Mouse (Mus musculus) midbrain, postnatal 0 days (tissue): ENCODE data around the gene Acnat2. TPM values are rescaled to one million over a fixed set of nuclear protein-coding genes. Genes with fewer than 3 reads are reported as not detected.
"Not testable (repeated sequence)": the region's sequence is repeated elsewhere in the genome, so short reads cannot be mapped to it uniquely, and the experiment has no call there.

ENCODE experiments used
- ATAC-seq: fragments of 200-750 bp; cut with Nextera tagmentation; 2 replicates; pipeline ENCODE4 v1.8.0; 2017; ENCODE audit warnings: moderate number of reproducible peaks, mild to moderate bottlenecking, moderate TSS enrichment, moderate library complexity; ENCODE audit not compliant: low FRiP score
- DNase-seq: peaks from one replicate; pipeline ENCODE4 v3.0.0-alpha.2; 2015; ENCODE audit warnings: low spot score
- H3K27ac ChIP-seq: fragments of 300-500 bp; sonication (generic); 2 replicates; pipeline ENCODE4 v1.5.1; 2014; ENCODE audit warnings: low read depth, mild to moderate bottlenecking, low read length, mixed read lengths
- H3K27me3 ChIP-seq: fragments of 300-500 bp; sonication (generic); 2 replicates; pipeline ENCODE4 v1.6.1; 2014; ENCODE audit warnings: low read length, control low read depth, mixed read lengths; ENCODE audit not compliant: insufficient read depth
- H3K36me3 ChIP-seq: fragments of 300-500 bp; sonication (generic); 2 replicates; pipeline ENCODE4 v1.6.1; 2014; ENCODE audit warnings: low read length, control low read depth, mixed read lengths; ENCODE audit not compliant: insufficient read depth
- H3K4me1 ChIP-seq: fragments of 300-500 bp; sonication (generic); 2 replicates; pipeline ENCODE4 v1.6.1; 2014; ENCODE audit warnings: mild to moderate bottlenecking, control low read depth, antibody characterized with exemption, low read length, mixed read lengths; ENCODE audit not compliant: insufficient read depth
- H3K4me2 ChIP-seq: fragments of 300-500 bp; sonication (generic); 2 replicates; pipeline ENCODE4 v1.6.1; 2014; ENCODE audit warnings: low read depth, mild to moderate bottlenecking, low read length, mixed read lengths; ENCODE audit not compliant: poor library complexity, severe bottlenecking
- H3K4me3 ChIP-seq: fragments of 300-500 bp; sonication (generic); 2 replicates; pipeline ENCODE4 v1.5.1; 2014; ENCODE audit warnings: low read depth, mild to moderate bottlenecking, low read length, moderate library complexity
- H3K9ac ChIP-seq: fragments of 300-500 bp; sonication (generic); replicated peaks from 2 replicates; pipeline ENCODE4 v1.6.1; 2014; ENCODE audit warnings: mild to moderate bottlenecking, low read length, moderate library complexity, mixed read lengths; ENCODE audit not compliant: poor library complexity, severe bottlenecking
- H3K9me3 ChIP-seq: fragments of 300-500 bp; sonication (generic); 2 replicates; pipeline ENCODE4 v1.6.1; 2016; ENCODE audit warnings: low read length, control low read depth
- CTCF ChIP-seq: IDR thresholded peaks from 2 replicates; pipeline ENCODE4 v1.5.1; 2016; ENCODE audit warnings: antibody characterized with exemption, mild to moderate bottlenecking
- WGBS: fragments of 180-500 bp; shearing (Covaris S2); extraction: QIAGEN DNeasy Blood & Tissue Kit; methylation state at CpG from one replicate; pipeline ENCODE4 v1.1.7; 2014; 5-methylcytosine and 5-hydroxymethylcytosine counted together
- polyA plus RNA-seq: library from polyadenylated mRNA; unstranded; fragments of >200 nt; fragmentation: Nextera tagmentation; extraction: Ambion mirVana; gene quantifications from 2 replicates; pipeline ENCODE4 v1.2.1, GENCODE M21; 2015
- total RNA-seq: library from RNA; depleted of rRNA; stranded (reverse); fragments of >200 nt; gene quantifications from 2 replicates; pipeline ENCODE4 v1.2.3, GENCODE M21; 2014; rRNA removed

Gene Acnat2
- total RNA-seq (not detected in 2 replicates), polyA plus RNA-seq (not detected in 2 replicates)

DNA sequence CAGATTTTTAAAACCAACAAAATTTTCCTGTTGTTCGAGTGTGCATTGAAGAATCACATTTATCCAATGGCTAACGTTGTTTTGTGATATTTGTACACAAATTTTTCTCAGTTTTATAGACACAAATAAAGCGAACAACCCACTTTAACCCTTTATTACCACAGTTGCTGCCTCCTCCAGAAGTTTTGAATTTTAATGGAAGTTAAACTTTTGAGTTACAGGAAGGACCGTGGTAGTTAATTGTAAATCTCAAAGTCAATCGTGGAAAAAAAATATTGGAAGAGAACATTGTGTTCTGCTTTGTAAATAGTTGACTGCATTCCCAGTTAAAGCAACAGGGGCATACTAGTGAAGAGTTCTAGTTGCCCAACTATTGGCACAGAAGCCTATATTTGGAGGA, at the start of gene Acnat2:
Gene Acnat2 (minus strand): TSS at position 195 of the 400 bp plus-strand sequence.
- 87% methylated on average over 5 of the region's 5 CpGs for WGBS
- not testable (repeated sequence) for DNase-seq

GRCm38 (mm10) chr4:49456171-49456570, 48.2 kb upstream of the Acnat2 start:
- H3K4me3 ChIP-seq, result no peak overlapping the region
- no peaks in the 10 kb centered on the region for H3K4me1 ChIP-seq
- H3K36me3 ChIP-seq, result no peaks in the 10 kb centered on the region
- no peak overlapping the region for H3K27ac ChIP-seq
- no peak overlapping the region for H3K9ac ChIP-seq
- DNase-seq, result no peak
- TF ChIP-seq CTCF, result no peak
- WGBS, result 69% methylated on average over 2 of the region's 2 CpGs
- H3K4me2 ChIP-seq, result no peak overlapping the region
- H3K27me3 ChIP-seq, result no peaks in the 10 kb centered on the region
- no peaks in the 10 kb centered on the region for H3K9me3 ChIP-seq
- no peak for ATAC-seq

More for the DNA sequence above, at the start of gene Acnat2:
- H3K4me1 ChIP-seq, ATAC-seq, H3K36me3 ChIP-seq, H3K4me2 ChIP-seq, H3K4me3 ChIP-seq, H3K27ac ChIP-seq, H3K9ac ChIP-seq, H3K27me3 ChIP-seq, H3K9me3 ChIP-seq: not testable (repeated sequence)

GRCm38 (mm10) chr4:49451848-49452551, 44.0 kb upstream of the Acnat2 start:
- 75% methylated on average over 1 of the region's 1 CpGs for WGBS

GRCm38 (mm10) chr4:49451133-49451847, 43.3 kb upstream of the Acnat2 start:
- WGBS, result no CpG with 5 or more reads among the region's 1 CpGs
- H3K4me1 ChIP-seq, DNase-seq, H3K9me3 ChIP-seq, H3K9ac ChIP-seq, H3K4me2 ChIP-seq, H3K36me3 ChIP-seq, H3K27ac ChIP-seq, ATAC-seq, H3K4me3 ChIP-seq, H3K27me3 ChIP-seq: not testable (repeated sequence)

More at GRCm38 (mm10) chr4:49451848-49452551, 44.0 kb upstream of the Acnat2 start:
- no peaks in the 10 kb centered on the region for H3K4me1 ChIP-seq
- no peaks in the 10 kb centered on the region for H3K27me3 ChIP-seq
- DNase-seq, result no peak
- no peaks in the 10 kb centered on the region for H3K36me3 ChIP-seq
- H3K9ac ChIP-seq, result no peak overlapping the region
- no peaks in the 10 kb centered on the region for H3K9me3 ChIP-seq
- no peak for TF ChIP-seq CTCF
- no peak overlapping the region for H3K4me3 ChIP-seq
- no peak for ATAC-seq
- no peak overlapping the region for H3K27ac ChIP-seq
- no peak overlapping the region for H3K4me2 ChIP-seq

GRCm38 (mm10) chr4:49436968-49437367, 29.0 kb upstream of the Acnat2 start:
- WGBS, result 96% methylated on average over 3 of the region's 3 CpGs
- not testable (repeated sequence) for H3K4me3 ChIP-seq, H3K4me1 ChIP-seq, ATAC-seq, H3K36me3 ChIP-seq, DNase-seq, H3K9me3 ChIP-seq, H3K27me3 ChIP-seq, H3K27ac ChIP-seq, H3K4me2 ChIP-seq, H3K9ac ChIP-seq

DNA sequence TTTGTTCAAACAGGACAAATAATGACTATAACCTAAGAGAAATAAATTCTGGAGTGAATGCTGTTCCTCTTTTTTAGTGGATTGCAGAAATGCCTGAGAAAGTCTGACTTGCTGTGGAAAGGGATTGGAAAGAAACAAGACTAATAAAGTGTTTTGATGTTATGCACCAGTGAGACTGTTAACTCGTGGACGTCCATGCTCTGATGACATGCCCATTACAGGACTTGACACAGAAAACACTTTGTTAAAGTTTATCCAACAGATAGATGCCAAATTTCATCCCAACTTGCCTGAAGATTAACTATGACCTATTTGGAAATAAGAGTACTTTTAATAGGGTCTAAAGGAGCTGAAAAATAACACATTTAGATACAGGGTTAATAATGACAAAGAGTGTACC, 2.2 kb upstream of the Acnat2 start:
- not testable (repeated sequence) for H3K36me3 ChIP-seq, ATAC-seq, H3K4me3 ChIP-seq, DNase-seq, H3K4me1 ChIP-seq, H3K27me3 ChIP-seq, H3K9ac ChIP-seq, H3K9me3 ChIP-seq, H3K4me2 ChIP-seq, H3K27ac ChIP-seq
- 75% methylated on average over 2 of the region's 2 CpGs for WGBS
